Mouse (Mus musculus) olfactory bulb, adult 2 months (tissue): ENCODE measurements at regions not wholly inside any gene's neighbourhood (a gene's known extent, or its start where the extent isn't known, plus 50 kb on each side); places are given as distances from the start of the nearest gene placed in this dataset.

ENCODE experiments used
- CTCF ChIP-seq: fragments of 200-500 bp; IDR thresholded peaks from 2 replicates; pipeline ENCODE4 v1.5.1; 2012; ENCODE audit warnings: low read depth, mild to moderate bottlenecking, low read length, moderate library complexity; ENCODE audit not compliant: insufficient read depth
- POLR2A ChIP-seq: fragments of 200-500 bp; IDR thresholded peaks from 2 replicates; pipeline ENCODE4 v1.6.1; 2012; ENCODE audit warnings: mild to moderate bottlenecking, low read depth, low read length, moderate library complexity; ENCODE audit not compliant: insufficient read depth

DNA sequence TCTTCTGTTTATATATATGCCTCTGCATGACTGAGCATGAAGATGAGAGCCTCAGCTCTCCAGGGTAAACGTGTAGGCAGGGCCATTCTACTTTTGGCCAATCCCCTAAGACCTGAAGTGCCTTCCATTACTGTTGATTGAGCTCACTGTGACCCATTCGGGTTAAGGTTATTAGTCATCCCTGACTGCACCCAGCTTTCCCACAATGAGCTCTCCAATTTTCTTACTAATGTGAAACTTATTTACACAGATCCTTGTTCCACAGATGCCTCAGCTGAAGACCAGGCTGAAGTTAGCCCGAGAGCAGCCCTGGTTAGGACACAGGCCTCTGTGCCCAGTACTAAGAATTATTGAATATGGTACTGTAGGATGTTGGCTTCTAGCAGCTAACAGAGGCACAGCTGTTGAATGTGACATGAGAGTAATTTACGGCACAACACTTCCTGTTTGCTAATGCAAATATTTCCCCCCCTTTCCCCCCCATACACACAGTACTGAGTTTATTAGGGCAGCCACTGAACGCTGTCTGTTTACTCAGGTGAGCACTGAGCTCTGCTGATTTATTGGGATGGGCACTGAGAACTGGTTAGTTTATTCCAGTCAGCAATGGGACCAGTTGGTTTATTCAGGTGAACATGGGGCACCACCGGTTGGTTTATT is 141.2 kb upstream of the Dcn start:
- TF ChIP-seq CTCF (no peak), POLR2A (no peak)
